Mouse (Mus musculus) layer of hippocampus, postnatal 36 days (tissue): ENCODE measurements at regions not wholly inside any gene's neighbourhood (a gene's known extent, or its start where the extent isn't known, plus 50 kb on each side); places are given as distances from the start of the nearest gene placed in this dataset.

Source experiments
- DNase-seq, 2 experiments: peaks; one replicate each; pipeline ENCODE4 v3.0.0; 2022

GRCm38 (mm10) chr5:119149389-119150185 is 520.9 kb upstream of the Tbx3 start:
- no peak for DNase-seq

GRCm38 (mm10) chr5:119153086-119153485 is 517.4 kb upstream of the Tbx3 start:
- no peak for DNase-seq

GRCm38 (mm10) chr5:119156638-119157037 is 513.8 kb upstream of the Tbx3 start:
- no peak for DNase-seq

- no peak for DNase-seq
Measured at GRCm38 (mm10) chr5:119158171-119158570, 512.3 kb upstream of the Tbx3 start.

GRCm38 (mm10) chr5:119162132-119162675 is 508.3 kb upstream of the Tbx3 start:
- DNase-seq = no peak

- peak; percentile 64 to 65 for DNase-seq
Measured at GRCm38 (mm10) chr5:119167718-119168117, 502.8 kb upstream of the Tbx3 start.

- DNase-seq = no peak
Measured at GRCm38 (mm10) chr5:119169274-119169673, 501.2 kb upstream of the Tbx3 start.

GRCm38 (mm10) chr5:119171626-119172025 is 498.8 kb upstream of the Tbx3 start:
- DNase-seq = no peak

GRCm38 (mm10) chr5:119178805-119179204 is 491.7 kb upstream of the Tbx3 start:
- no peak for DNase-seq

GRCm38 (mm10) chr5:119183545-119184047 is 486.9 kb upstream of the Tbx3 start:
- DNase-seq = no peak

- DNase-seq = no peak
Measured at GRCm38 (mm10) chr5:119186611-119187010, 483.9 kb upstream of the Tbx3 start.

GRCm38 (mm10) chr5:119188476-119188875 is 482.0 kb upstream of the Tbx3 start:
- DNase-seq = no peak

GRCm38 (mm10) chr5:119193699-119194681 is 476.5 kb upstream of the Tbx3 start:
- DNase-seq = no peak

GRCm38 (mm10) chr5:119199906-119200305 is 470.6 kb upstream of the Tbx3 start:
- no peak for DNase-seq

GRCm38 (mm10) chr5:119201251-119201650 is 469.2 kb upstream of the Tbx3 start:
- no peak for DNase-seq

- no peak for DNase-seq
Measured at GRCm38 (mm10) chr5:119204736-119205135, 465.7 kb upstream of the Tbx3 start.

GRCm38 (mm10) chr5:119208077-119208476 is 462.4 kb upstream of the Tbx3 start:
- no peak for DNase-seq

- DNase-seq = no peak
Measured at GRCm38 (mm10) chr5:119213196-119213595, 457.3 kb upstream of the Tbx3 start.

GRCm38 (mm10) chr5:119213692-119214357 is 456.6 kb upstream of the Tbx3 start:
- DNase-seq = no peak

GRCm38 (mm10) chr5:119214937-119215336 is 455.5 kb upstream of the Tbx3 start:
- DNase-seq = no peak

GRCm38 (mm10) chr5:119215364-119215763 is 455.1 kb upstream of the Tbx3 start:
- no peak for DNase-seq

GRCm38 (mm10) chr5:119216146-119216545 is 454.3 kb upstream of the Tbx3 start:
- DNase-seq = no peak
